Mouse (Mus musculus): ENCODE measurements around the gene Lysmd4.

GRCm38 (mm10) chr7:67208317-67208716 is 14.0 kb upstream of the Lysmd4 start:
- no peak for TF ChIP-seq CTCF (IDR thresholded peaks at IDR 0.05; ENCODE audit: control insufficient read depth, insufficient read depth, insufficient read length)
- TF ChIP-seq USF1 (IDR thresholded peaks at IDR 0.05; ENCODE audit: low read depth): no peak
- TF ChIP-seq CEBPB (IDR thresholded peaks at IDR 0.05; ENCODE audit: low read depth): no peak
- no peak for TF ChIP-seq MAX (IDR thresholded peaks at IDR 0.05)
- TF ChIP-seq MYOD1 (IDR thresholded peaks at IDR 0.05; ENCODE audit: control insufficient read depth, insufficient read length, low read depth): no peak

All from C2C12 (cell line).